Mouse (Mus musculus) heart, adult 9 months (tissue): ENCODE data around the gene Mamdc2.

Source experiments
- DNase-seq, 2 experiments: peaks; one replicate each; pipeline ENCODE4 v3.0.0; 2022; ENCODE audit warnings: low spot score in 2 of 2

Mamdc2 gene

DNA sequence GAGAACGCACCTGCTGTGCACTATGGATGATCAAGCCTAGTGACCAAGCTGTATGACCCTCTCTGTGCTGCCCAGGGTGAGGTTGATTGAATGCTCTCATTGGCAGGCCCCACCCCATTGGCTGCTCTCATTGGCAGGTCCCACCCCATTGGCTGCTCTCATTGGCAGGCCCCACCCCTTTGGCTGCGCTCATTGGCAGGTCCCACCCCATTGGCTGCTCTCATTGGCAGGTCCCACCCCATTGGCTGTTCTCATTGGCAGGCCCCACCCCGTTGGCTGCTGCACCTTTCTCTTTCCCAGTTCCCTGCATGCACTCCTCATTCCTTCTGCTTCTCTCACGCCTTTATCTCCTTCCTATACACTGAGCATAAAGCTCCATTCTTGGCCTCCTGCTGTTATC is 12.5 kb downstream of the Mamdc2 start:
- DNase-seq = no peak

DNA sequence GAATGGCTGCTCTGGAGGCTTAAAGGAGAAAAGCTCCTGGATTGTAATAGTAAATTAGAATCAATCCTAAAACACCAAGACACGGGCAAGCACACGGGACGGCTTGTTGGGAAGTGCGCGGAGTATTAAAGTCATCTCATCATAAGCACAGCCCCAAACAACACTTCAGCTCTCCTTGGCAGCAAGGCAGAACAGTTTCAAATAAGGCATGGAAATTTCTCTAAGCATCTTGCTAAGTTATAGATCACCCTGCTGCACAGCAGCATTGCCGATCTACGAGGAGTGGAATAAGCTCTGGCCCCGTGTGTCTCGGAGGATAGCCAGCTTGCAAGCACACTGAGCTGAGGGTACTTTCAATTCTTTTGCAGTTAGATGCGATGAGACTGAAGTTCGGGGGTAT is 13.8 kb downstream of the Mamdc2 start:
- no peak for DNase-seq

DNA sequence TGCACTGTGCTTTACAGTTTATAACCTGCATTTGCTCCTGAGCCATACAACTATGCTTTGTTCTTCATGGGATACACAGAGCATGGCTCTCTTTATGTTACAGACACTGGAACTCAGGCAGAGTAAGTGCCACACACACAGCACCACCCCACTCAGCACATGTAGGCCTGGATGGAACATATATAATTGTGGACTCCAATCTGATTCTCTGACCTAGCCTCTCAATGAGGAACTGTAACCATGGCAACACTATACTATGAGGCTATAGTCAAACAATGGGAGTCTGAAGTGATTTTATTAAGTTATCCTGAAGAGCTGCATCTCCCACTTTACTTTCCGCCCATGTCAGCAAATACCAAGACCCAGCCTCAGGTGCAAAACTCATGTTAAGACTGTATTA is 30.6 kb downstream of the Mamdc2 start:
- no peak for DNase-seq

DNA sequence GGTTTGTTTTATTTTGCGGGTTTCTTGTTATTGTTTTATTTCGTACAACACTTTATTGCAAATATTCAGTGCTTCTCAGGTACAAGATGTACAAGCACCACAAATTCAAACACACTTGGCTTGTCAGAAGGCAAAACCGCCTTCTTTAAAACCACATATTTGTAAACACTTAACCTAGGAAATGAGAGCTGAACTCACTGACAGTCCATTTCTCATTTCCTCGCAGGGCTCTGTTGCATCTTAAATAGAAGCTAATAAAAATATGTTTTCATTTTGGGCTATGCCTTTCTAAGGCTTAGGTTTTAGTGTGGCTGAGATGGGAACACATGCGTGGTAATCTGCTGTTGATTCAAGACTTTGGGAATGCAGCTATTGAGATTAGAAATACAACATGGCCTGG is 37.4 kb downstream of the Mamdc2 start:
- DNase-seq = no peak

DNA sequence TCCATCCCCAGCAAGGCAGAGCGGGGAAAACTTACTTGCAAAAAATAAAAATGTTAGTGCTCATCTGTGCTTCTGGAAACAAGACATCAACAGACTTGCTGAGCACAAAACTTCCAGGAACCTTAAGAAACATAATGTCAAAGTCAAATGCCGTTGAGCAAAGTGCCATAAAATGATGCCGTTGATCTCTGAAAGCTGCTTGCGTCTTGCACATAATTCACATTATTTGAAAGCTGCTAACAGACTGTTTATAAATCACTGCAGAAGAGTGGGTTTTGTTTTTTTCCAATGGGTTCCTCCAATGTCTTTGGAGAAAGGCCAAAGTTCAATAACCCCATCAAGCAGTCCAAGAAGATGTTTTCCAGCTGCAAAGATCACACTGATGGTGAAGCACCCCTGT is 37.9 kb downstream of the Mamdc2 start:
- DNase-seq = no peak

DNA sequence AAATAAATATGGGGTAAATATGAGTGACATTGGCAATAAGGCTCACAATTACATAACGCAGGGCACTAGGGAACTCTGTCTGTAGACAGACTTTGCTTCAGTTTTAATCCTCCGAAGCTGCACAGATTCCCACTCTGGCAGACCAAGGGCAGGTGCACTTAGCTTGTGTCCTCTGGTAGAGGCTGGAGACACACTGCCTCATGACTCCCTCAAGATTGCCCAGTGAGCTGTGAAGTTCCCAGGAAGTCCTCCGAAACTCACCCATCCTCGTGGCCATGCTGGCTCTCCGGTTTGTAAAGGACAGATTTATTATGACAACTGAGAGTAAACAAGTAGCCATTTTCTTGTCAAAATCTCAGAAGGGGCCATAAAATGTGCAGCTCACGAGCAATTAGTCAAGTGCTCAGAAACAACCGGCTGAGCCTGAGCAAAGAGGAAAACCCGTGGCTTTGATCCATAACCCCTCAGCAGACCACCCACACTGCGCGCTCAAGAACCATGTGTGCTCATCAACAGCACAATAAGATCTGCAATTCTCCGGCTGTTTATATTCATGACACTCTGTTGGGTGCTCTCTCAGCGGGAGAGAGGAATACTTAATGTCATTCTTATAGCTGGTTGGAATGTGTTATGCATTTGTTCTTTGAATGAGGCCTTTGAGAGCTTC is 46.6 kb downstream of the Mamdc2 start:
- DNase-seq = no peak

DNA sequence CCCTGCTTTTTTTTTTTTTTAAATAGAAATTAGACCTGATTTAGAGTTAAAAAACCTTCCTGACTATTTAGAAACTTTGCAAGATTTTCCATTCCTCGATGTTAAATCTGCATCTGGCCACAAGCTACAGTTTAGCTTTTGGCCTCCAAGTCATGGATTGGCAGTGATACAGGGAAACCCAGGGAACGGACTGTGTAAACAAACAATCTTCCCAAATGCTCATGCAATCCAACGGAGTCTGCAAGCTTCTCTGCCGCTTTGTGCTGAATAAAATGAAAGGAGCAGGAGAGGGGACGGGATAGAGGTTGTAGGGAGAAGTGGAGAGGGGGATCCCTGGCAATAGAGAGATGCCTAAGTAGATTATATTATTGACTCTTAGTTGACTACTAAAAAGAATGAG is 47.8 kb downstream of the Mamdc2 start:
- peak; percentile 67 to 81 for DNase-seq

DNA sequence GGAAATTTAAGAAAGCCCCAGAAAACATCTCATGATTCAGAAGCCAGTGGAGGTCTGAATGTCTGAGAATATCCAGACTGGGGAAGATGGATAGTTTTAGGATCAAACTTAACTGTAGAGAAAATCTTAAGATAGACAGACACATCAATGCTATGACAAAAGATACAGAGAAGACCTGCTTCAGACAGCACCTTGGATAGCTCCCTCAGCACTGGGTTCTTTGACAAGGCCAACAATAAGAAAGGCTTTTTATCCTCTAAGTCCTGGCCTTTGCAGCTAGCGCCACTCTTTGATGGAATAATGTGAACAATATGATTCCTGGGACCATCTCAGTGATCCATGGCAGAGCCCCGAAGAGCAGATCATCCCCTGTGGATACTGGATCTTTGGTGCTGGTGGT is 52.3 kb downstream of the Mamdc2 start:
- no peak for DNase-seq

DNA sequence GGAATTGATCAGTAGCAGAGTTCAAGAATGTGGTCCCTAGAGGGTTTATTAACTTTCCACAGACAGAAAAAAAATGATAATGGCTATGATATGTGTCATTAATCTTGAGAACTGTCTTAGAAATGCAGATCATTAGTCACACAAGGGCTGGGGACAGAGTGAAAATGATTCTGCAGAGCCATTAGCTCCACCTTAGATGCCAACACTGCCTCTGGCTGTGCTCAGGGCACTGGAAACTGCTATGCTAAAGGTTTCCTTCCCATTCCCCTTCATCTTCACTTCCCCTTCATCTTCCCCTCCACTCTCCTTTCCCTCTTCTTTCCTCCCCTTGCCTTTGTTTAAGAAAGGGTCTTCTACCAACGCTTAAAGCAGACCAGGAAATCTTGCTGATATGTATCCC is 53.6 kb downstream of the Mamdc2 start:
- DNase-seq = no peak

DNA sequence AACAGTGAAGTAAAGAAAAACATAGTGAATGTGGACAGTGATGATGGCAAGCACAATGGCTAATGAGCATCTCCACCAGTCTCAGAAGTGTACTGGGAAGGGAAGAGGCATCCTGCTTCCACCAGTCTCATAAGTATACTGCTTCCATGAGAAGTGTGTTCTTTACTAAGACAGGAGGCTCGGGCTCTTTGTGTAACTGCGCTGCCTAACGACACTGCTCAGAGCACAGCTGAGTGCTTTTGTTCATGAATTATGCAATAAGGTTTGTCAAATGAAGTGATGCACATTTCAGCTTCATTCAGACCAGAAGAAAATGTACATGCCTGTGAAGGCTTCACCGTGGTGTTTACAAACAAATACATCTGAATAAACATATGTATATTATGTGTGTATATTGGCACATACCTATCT is 59.4 kb downstream of the Mamdc2 start:
- no peak for DNase-seq

DNA sequence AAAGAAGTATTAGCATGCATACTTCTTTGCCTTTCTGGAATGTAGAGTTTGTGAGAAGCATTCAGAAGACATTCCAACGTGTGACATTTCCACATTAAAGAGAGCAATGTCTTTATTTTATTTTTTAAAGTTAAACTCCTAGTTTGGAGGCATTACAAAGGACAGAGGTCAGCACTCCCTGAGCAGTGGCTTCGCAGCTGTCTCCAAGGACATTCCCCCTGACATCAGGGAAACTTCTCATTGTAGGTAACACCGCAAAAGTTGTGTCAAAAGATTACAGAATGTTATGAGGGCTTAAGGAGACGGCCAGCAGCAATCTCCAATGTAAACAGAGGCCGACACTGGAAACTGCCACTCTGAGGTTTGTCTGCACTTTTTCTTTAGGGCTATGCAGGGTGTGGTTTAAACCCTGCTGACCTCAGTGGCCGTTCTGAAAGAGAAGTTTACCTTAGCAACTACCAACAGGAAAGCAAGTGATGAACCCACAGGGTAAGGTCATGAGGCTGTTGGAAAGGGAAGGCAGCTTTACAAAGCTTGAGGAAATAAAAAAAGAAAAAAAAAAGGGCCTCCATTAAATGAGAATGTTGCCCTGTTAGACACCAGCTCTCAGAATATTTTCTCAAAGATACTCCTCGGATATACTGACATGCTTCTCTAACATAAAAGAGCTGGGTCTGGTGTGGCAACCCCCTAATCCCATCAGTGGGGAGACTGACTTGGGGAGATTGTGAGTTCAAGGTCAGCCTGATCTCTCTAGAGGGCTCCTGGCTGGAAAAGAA is 60.0 kb downstream of the Mamdc2 start:
- peak in 1 of 2 experiments; percentile 10 for DNase-seq

DNA sequence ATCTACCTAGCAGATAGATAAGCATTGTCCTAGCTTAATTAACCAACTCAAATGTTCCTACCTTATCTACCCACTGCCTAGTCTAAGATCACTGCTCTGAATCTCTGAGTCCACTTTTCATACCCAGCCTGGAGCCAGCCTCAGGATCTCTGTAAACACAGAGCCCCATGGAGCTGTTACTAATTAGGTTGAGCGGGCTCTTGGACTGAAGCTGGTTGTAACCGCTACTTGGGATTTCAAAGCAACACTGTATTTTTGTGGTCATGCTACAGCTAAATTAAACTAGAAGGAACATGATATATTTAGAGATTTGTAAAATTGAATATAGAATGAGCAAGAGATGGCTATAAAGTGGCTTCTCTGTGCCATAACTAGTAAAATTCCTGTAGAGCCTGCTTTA is 65.8 kb downstream of the Mamdc2 start:
- DNase-seq = no peak

DNA sequence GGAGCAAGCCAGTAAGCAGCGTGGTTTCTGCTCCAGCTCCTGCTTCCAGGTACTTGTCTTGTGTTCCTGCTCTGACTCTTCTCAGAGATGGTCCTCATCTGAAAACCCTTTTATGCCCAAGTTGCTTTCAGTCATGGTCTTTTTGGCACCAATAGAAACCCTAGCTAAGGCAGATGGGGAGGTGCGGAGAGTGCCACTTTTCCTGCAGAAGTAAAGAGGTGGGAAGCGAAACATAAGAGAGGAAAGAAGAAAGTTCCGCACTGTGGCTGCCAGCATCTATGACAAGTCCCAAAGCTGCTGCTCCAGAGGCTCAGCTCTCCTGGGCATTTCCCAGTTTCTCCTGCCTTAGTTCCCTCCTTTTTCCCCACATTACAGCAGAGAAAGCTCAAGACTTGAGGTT is 67.3 kb downstream of the Mamdc2 start:
- no peak for DNase-seq

DNA sequence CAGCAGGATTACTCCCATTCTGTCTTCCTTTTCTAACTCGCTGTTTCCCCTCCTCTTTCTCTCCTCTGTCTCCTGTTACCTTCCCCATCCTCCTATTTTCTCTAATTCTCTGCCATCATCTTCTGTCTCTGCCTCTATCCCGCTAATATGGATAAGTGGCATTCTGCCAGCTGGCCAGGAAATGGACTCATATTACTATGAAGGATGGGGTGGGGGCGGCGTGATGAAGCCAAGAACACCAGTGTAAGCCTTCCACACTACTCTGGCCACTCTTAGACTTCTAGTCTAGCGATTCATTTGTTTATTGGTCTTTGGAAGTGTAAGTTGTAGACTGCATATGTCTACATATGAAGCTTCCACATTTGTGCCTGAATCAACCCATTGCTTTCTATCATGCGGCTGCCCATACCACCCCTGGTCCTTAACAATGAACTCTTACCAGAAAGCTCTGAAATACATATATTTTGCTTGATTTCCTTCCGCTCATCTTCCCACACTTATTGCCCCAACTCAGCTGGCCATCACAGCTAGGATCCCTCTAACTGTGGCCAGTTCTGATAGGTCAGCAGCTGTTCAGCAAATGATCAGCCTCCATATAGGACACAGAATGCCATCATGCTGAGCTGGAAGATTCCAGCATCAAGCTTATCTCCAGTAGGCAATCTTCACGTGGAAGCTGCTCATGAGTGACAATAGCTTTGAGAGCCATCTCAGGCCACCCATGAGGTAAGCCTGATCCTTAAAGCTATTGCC is 68.3 kb downstream of the Mamdc2 start:
- no peak for DNase-seq

DNA sequence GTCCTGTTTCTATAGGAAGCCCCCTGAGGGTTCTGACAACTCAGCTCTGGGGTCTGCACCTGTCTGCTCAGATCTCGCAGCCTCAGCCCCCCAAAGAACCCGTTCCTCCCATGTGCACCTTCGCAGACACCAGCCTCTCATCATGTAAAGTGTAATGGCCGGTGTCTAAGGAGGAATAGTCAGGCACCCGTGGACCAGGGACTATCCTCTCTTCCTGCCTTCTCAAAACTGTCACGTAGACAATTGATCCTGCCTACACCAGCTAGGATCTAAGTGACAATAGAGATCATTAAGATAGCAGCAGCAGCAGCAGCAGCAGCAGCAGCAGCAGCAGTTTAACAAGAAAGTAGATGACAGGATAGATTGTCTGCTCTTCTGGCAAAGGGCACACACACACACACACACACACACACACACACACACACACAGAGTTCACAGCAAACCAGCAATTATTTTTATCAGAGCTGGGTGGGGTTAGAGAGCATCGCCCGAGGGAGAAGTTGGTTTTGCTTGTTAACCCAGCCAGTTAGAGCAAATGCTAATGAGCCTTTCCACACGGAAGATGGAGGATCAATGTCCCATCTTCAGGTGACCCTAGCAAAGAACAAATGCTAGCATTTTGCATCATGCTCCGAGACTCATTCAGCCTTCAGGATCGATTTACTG is 71.6 kb downstream of the Mamdc2 start:
- DNase-seq = no peak

DNA sequence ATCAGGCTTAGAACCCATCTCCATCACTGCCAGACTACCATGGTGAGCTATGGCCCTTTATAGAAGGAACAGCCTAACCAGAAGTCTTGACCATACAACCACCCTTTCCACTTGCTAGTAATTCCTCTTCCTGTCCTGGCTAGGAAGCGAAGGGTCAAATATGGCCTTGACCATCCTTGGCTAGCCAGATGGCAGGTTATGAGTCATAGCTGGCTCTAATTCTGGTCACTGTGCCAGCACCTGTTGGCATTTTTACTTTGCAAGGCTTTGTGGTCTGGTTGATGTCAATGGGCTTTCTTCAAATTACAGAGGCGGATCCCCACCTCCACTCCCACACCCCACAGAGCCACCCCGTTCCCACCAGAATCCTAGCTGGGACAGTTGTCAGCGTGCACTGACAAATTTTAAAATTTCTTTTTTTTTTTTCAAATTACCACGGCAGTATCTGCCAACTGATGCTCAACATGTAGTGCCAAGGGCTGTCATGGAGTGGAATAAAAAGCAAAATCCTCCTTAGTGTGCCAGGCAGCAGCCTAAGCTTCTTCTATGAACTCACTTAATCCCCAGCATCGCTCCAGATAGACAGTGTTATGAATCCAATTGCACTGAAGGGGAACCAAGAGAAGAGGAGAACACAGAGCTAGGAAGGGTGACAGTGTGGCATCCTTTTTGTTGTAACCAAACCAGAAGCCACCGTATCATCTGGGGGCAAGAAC is 73.1 kb downstream of the Mamdc2 start:
- no peak for DNase-seq

DNA sequence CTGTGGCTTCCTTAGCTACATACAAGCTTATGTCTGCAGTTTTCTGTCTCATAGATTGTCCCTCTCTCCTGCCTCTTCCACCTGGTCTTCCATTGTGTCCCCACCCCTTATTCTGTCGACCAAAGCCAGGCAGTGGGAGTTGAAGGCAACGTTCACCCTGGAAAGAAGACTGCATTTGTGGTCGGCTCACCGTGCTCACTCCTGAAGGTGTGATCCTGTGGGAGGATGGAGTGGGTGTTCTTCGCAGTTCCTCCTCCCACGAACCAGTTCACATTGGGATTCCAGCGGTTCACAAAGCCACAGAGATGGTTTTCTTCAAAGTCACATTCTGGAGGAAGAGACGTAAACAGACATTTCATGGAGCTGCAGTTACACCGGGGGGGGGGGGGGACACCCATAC is 74.5 kb downstream of the Mamdc2 start:
- DNase-seq = no peak

DNA sequence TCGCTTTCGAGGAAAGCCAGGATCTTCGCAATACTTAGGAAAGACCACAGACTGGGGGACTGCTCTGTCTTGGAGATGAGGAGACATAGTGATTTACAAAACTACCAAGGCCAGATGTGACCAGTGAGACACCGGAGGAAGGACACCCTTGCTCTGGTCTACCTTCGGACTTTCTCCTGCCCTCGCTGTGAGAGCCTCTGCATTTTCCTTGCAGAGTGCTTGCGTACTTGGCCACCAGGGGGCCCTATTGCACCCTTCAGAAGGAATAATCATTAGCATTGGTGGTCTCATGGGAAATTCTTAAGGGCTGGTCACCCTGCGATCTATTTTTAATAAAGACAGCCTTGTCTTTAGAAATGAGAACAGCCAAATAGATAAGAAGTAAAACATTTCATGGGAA is 75.0 kb downstream of the Mamdc2 start:
- peak; percentile 49 to 66 for DNase-seq

DNA sequence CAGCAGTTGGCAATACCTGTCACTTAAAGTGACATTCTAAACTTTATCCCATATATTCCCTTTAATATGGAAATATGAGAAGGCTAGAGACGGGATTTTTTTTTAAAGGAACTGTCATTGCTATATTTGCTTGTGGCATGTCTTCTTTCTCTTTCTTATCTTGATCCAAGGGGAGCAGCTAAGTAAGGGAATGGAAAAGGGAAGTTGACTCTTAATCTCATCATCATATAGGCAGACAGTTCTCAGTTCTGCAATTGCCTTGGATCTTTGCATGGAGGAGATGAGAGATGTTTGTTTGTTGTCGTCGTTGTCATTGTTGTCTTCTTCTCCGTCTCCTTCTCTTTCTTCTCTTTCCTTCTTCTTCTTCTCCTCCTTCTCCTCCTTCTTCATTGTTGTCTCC is 79.0 kb downstream of the Mamdc2 start:
- DNase-seq = no peak

DNA sequence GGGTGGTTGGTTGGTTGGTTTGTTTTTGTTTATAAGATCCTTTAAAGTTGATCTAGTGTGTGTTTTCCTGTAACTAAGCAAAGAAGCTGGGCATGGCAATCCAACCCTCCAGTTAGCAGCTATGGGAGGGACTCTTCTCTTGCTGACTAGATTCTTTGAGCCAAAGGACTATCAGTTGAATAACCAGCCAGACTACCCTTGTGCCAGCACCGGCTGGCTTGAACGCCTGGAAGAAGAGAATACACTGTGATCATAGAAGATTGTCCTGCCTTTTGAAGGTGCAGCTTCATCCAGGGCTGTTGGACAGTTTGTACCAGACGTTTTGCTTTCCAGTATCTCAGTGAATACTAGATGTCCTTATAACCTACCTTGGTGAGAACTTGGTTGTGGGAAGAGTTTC is 86.2 kb downstream of the Mamdc2 start:
- DNase-seq = no peak

DNA sequence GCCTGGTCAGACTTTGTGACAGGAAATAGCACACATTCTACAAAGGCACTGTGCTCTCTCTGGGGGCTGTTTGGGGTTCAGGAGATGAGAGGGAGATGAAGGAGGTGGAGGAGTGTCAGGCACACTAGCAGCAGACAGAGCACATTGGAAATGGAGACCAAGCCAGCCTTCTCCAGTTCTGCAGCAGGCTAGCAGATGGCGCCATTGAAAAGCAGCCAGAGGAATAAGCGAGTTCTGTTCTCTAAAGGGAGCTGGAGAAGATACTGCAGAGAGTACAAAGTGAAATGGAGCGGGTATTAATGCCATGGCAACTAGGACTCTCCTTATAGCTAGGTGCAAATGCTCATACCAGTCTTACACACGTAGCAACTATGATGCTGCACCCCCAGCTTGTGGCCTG is 87.1 kb downstream of the Mamdc2 start:
- DNase-seq = peak; percentile 31 to 38

DNA sequence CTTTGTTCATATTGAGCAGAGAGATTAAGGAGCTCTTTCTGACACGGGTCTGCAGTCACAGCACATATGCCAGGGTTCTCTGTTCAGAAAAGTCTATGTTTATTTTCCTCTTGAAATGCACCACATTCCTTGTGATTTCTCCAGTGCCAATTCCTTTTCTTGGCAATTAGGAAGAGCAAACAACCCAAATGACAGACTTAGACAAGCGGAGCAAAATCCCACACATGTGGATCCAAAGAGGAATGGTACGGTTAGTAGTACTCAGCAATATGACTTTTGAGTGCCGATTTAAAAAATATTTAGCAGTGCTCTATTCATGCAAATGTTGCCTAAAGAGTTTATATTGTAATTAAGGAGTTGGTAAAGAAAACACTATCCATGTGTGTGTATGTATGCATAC is 87.7 kb downstream of the Mamdc2 start:
- no peak for DNase-seq
